Mouse (Mus musculus) E14TG2a.4 (cell line): ENCODE data around the gene Insm2.
"Not testable (repeated sequence)": the region's sequence is repeated elsewhere in the genome, so short reads cannot be mapped to it uniquely, and the experiment has no call there.

ENCODE experiments used
- H3K27me3 ChIP-seq: 2 replicates; pipeline ENCODE4 v1.6.1; 2014; ENCODE audit warnings: low read length, control low read depth; ENCODE audit not compliant: insufficient read depth
- H3K36me3 ChIP-seq: 2 replicates; pipeline ENCODE4 v1.6.1; 2014; ENCODE audit warnings: low read length, control low read depth; ENCODE audit not compliant: insufficient read depth
- H3K4me1 ChIP-seq: replicated peaks from 2 replicates; pipeline ENCODE4 v1.6.1; 2014; ENCODE audit warnings: low read depth, low read length, control low read depth
- H3K4me3 ChIP-seq: replicated peaks from 2 replicates; pipeline ENCODE4 v1.5.1; 2014; ENCODE audit warnings: mild to moderate bottlenecking, low read length
- H3K9me3 ChIP-seq: 2 replicates; pipeline ENCODE4 v1.6.1; 2014; ENCODE audit warnings: low read length, control low read depth
- CTCF ChIP-seq: conservative IDR thresholded peaks from 2 replicates; pipeline ENCODE4 v1.5.1; 2014; ENCODE audit warnings: low read length
- NANOG ChIP-seq: IDR thresholded peaks from 2 replicates; pipeline ENCODE4 v1.6.1; 2014; ENCODE audit warnings: borderline replicate concordance, low read length, mixed read lengths
- POU5F1 ChIP-seq: IDR thresholded peaks from 2 replicates; pipeline ENCODE4 v1.6.1; 2014; ENCODE audit warnings: low read length, borderline replicate concordance

The Insm2 gene

GRCm38 (mm10) chr12:55598887-55599561 is at the start of gene Insm2:
Gene Insm2 (plus strand): TSS chr12:55599427.
- Histone ChIP-seq H3K36me3 (no peaks in the 10 kb centered on the region), H3K27me3 (peaks cover 66% of the 10 kb centered on the region), H3K9me3 (no peaks in the 10 kb centered on the region), H3K4me1 (peaks cover 15% of the 10 kb centered on the region), H3K4me3 (peak within 1 kb of the TSS; percentile 85)
- TF ChIP-seq NANOG (no peak), CTCF (no peak), POU5F1 (no peak)

- H3K4me3 ChIP-seq, H3K4me1 ChIP-seq, H3K36me3 ChIP-seq, H3K27me3 ChIP-seq: not testable (repeated sequence)
- H3K9me3 ChIP-seq = peaks cover 32% of the 10 kb centered on the region
These were observed 44.3 kb upstream of the Insm2 start for GRCm38 (mm10) chr12:55554901-55555300.

DNA sequence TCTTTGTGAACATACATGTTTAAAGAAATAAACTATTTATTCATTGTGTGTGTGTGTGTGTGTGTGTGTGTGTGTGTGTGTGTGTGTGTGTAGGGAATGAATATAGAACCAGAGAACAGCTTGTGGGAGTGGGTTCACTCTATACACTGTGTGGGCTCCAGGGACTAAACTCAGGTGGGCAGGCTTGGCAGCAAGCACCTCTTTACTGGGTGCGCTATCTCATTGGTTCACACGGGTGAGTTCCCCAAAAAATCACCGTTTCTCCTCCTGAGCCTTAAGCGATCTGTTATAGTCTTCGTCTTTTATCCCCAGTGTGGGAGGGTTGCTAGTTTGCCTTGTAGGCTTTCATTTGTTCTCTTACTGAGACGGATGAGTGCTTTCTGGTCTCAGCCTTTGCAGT is 41.4 kb upstream of the Insm2 start:
- Histone ChIP-seq H3K36me3 (no peaks in the 10 kb centered on the region), H3K27me3 (peaks cover 2% of the 10 kb centered on the region; the same call in 1 of the 2 replicates), H3K9me3 (peaks cover 10% of the 10 kb centered on the region), H3K4me3 (no peak overlapping the region), H3K4me1 (peaks cover 7% of the 10 kb centered on the region; the same call in 1 of the 2 replicates)
- TF ChIP-seq NANOG (no peak), POU5F1 (no peak), CTCF (no peak)

DNA sequence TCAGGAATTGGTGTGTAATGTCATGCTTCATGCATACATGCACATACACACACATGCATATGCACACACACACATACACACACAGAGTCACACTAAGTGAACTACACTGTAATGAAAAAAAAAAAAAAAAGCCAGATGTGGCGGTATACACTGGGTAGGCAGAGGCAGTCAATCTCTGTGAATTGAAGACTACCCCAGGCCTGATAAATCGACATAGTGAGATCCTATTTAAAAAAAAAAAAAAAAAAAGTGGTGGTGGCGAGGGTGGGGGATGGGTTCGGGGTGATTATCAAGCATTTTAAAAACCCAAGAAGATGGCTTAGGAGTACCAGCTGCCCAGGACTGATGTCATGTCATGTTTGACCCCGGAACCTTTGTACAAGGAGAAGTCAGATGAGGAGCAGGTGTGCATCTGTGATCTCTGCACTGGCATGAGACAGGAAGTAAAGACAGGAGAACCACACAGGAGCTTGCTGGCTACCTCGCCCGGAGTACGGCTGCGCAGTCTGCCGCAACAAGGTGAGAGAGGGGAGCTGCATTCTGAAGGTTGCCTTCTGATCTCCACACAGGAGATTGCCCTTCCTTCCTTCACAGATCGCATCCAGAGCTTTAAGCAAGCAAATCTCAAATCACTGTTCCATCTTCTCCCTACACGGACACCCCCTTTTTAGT is 39.9 kb upstream of the Insm2 start:
- H3K36me3 ChIP-seq = no peaks in the 10 kb centered on the region
- peaks cover 2% of the 10 kb centered on the region; the same call in 1 of the 2 replicates for H3K27me3 ChIP-seq
- TF ChIP-seq CTCF (no peak), POU5F1 (no peak), NANOG (no peak)
- H3K4me3 ChIP-seq = no peak overlapping the region
- H3K9me3 ChIP-seq = no peaks in the 10 kb centered on the region
- H3K4me1 ChIP-seq = peaks cover 7% of the 10 kb centered on the region; the same call in 1 of the 2 replicates

DNA sequence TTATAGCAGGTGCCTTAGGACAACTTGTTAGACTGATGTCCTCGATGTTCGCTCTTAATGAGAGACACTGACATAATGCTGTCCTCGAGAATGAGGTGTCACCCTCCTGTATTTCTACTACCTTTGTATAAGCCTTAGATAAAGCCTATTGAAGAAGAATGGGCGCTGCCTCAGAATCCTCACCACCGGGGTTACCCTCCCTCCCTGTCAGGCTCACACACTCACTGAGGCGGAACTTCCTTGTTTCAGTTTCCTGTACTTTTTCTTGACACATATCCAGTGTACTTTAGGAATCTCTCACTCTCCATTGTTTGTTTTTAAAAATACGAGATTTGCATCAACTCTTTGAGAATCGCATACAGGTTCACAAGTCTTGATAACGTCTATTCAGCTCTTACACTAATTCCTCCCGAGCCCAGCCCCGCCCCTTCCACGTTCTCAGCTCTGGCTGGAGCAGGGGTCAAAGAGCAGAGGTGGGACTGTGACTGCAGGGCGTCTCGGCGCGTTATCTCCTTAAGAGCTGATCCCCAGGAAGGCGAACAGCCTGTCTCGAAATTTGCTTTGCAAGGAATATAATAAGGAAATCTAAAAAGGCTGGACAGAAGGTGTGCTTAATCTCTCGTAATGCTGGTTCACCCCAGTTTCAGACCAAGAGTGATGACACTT is 39.1 kb upstream of the Insm2 start:
- H3K4me3 ChIP-seq = 0 out of 2 replicates have a peak overlapping the region, but pooled peaks have one; percentile 32

GRCm38 (mm10) chr12:55563742-55564141 is 35.5 kb upstream of the Insm2 start:
- no peaks in the 10 kb centered on the region for H3K9me3 ChIP-seq
- H3K36me3 ChIP-seq = no peaks in the 10 kb centered on the region
- H3K4me1 ChIP-seq = peaks cover 33% of the 10 kb centered on the region
- TF ChIP-seq NANOG = no peak
- no peak for TF ChIP-seq CTCF
- peaks cover 8% of the 10 kb centered on the region for H3K27me3 ChIP-seq
- no peak overlapping the region for H3K4me3 ChIP-seq

More for the DNA sequence above, 39.1 kb upstream of the Insm2 start:
- Histone ChIP-seq H3K27me3 (peaks cover 4% of the 10 kb centered on the region), H3K4me1 (peaks cover 12% of the 10 kb centered on the region), H3K9me3 (no peaks in the 10 kb centered on the region), H3K36me3 (no peaks in the 10 kb centered on the region)
- no peak for TF ChIP-seq CTCF
- TF ChIP-seq POU5F1 = no peak
- TF ChIP-seq NANOG = no peak

DNA sequence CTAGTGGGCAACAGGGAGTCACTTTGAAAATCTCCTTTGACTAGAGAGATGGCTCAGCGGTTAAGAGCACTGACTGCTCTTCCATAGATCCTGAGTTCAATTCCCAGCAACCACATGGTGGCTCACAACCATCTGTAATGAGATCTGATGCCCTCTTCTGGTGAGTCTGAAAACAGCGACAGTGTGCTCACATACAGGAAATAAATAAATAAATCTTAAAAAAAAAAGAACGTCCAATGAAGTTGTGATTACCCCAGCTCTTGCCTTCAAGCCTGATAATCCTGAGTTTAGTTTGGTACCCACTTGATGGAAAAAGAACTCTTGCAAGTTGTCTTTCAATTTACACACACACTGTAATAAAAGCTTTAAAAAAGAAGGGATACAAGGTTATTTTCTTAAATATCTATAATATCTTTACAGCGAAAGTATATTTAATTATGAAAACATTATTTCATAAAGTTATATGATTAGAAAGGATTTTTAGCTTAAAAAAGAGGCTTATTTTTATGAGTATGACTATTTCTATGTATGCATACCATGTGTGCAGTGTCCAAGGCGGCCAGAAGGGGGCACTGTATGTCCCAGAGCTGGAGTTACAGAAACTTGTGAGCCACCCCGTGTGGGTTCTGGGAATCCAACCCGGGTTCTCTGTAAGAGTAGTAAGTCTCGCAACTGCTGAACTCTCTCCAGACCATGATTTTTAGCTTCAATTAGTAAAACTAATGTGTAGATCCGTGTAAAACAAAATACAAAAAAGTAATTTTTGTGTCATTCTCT is 34.9 kb upstream of the Insm2 start:
- Histone ChIP-seq H3K36me3 (no peaks in the 10 kb centered on the region), H3K4me3 (0 out of 2 replicates have a peak overlapping the region, but pooled peaks have one; percentile 70), H3K27me3 (peaks cover 8% of the 10 kb centered on the region), H3K9me3 (no peaks in the 10 kb centered on the region), H3K4me1 (peaks cover 38% of the 10 kb centered on the region)
- TF ChIP-seq CTCF (peak; percentile 85), NANOG (no peak)

DNA sequence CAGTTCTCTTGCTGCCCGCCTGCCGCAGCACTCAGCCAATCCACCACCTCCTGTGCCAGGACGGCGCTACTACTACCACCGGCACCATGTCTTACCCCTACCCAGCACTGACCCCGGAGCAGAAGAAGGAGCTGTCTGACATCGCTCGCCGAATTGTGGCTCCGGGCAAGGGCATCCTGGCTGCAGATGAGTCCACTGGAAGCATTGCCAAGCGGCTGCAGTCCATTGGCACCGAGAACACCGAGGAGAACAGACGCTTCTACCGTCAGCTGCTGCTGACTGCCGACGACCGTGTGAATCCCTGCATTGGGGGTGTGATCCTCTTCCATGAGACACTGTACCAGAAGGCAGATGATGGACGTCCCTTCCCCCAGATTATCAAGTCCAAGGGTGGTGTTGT is 34.0 kb upstream of the Insm2 start, which contains the start of gene Aldoart2:
Aldoart2 (plus strand) TSS at position 34 of the 400 bp plus-strand sequence.
- Histone ChIP-seq H3K4me1 (peaks cover 35% of the 10 kb centered on the region), H3K4me3 (peak within 1 kb of the TSS; percentile 70), H3K9me3 (peaks cover 4% of the 10 kb centered on the region; the same call in 1 of the 2 replicates), H3K36me3 (no peaks in the 10 kb centered on the region), H3K27me3 (peaks cover 8% of the 10 kb centered on the region)
- TF ChIP-seq CTCF = no peak
- TF ChIP-seq NANOG = no peak
- no peak for TF ChIP-seq POU5F1

DNA sequence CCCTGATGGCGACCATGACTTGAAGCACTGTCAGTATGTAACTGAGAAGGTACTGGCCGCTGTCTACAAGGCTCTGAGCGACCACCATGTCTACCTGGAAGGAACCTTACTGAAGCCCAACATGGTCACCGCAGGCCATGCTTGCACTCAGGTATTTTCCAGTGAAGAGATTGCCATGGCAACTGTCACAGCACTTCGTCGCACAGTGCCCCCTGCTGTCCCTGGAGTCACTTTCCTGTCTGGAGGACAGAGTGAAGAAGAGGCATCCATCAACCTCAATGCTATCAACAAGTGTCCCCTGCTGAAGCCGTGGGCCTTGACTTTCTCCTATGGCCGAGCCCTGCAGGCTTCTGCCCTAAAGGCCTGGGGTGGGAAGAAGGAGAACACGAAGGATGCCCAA is 33.4 kb upstream of the Insm2 start:
- peaks cover 31% of the 10 kb centered on the region for H3K4me1 ChIP-seq
- no peak for TF ChIP-seq NANOG
- 0 out of 2 replicates have a peak, but pooled peaks have one; percentile 23 for TF ChIP-seq CTCF
- H3K4me3 ChIP-seq = peak overlapping the region; percentile 70; the same call in 1 of the 2 replicates
- H3K27me3 ChIP-seq = peaks cover 8% of the 10 kb centered on the region
- peaks cover 11% of the 10 kb centered on the region for H3K9me3 ChIP-seq
- no peaks in the 10 kb centered on the region for H3K36me3 ChIP-seq
